ENCODE assay signal across 16 mouse cellular contexts in genomic region chr9:52217636-52218035, GRCm38 (mm10). TPM values are rescaled to one million over a fixed set of nuclear protein-coding genes. Genes with fewer than 3 reads are reported as not detected.
DNase-seq lines count a peak whose midpoint lies in the region; ATAC-seq lines count a peak whose summit lies in the region.
"Had no signal": no experiment of that assay in that cellular context is flagged by ENCODE, and none has a peak within 500 bp of the region (broad histone marks: within the 10 kb centered on the region; RNA-seq: fewer than 3 reads in every experiment).

No protein-coding gene starts in this region.

- H3K4me1 ChIP-seq in midbrain, embryonic 11.5 days (ENCODE audit: control insufficient read depth, insufficient read depth, low read length): no peaks in the 10 kb centered on the region
- no peaks in the 10 kb centered on the region for H3K4me1 ChIP-seq in midbrain, embryonic 13.5 days (replicated peaks)
- 0 out of 2 replicates have a peak, but pooled peaks cover 4% of the 10 kb centered on the region for H3K4me1 ChIP-seq in hindbrain, embryonic 13.5 days (replicated peaks)
- H3K4me1 ChIP-seq: embryonic facial prominence, embryonic 12.5 days; liver, embryonic 12.5 days; lung, embryonic 15.5 days had no signal

- H3K27me3 ChIP-seq in midbrain, embryonic 11.5 days (ENCODE audit: control insufficient read depth, insufficient read depth, low read length): no peaks in the 10 kb centered on the region
- H3K27me3 ChIP-seq in midbrain, embryonic 13.5 days: no peaks in the 10 kb centered on the region
- no peaks in the 10 kb centered on the region for H3K27me3 ChIP-seq in hindbrain, embryonic 13.5 days
- H3K27me3 ChIP-seq: embryonic facial prominence, embryonic 12.5 days; liver, embryonic 12.5 days; lung, embryonic 15.5 days had no signal

- no peak for ATAC-seq in midbrain, embryonic 11.5 days (ENCODE audit: low FRiP score)
- ATAC-seq in midbrain, embryonic 13.5 days: no peak
- ATAC-seq in hindbrain, embryonic 13.5 days (ENCODE audit: low FRiP score): no peak
- ATAC-seq: forebrain, embryonic 16.5 days; liver, embryonic 12.5 days had no signal

- H3K4me2 ChIP-seq in midbrain, embryonic 11.5 days: no peak overlapping the region
- H3K4me2 ChIP-seq in midbrain, embryonic 13.5 days (replicated peaks): no peak overlapping the region
- H3K4me2 ChIP-seq in hindbrain, embryonic 13.5 days: no peak overlapping the region
- H3K4me2 ChIP-seq: embryonic facial prominence, embryonic 12.5 days; liver, embryonic 12.5 days; lung, embryonic 15.5 days had no signal

- peak; percentile 75 for DNase-seq in midbrain, embryonic 11.5 days (ENCODE audit: low spot score, missing footprints)
- peak; percentile 63 for DNase-seq in adrenal gland, adult 2 months
- peak; percentile 35 to 46 for DNase-seq in kidney, adult 8-10 months
- no peak for DNase-seq in gastrocnemius, postnatal 14 days
- DNase-seq in right cerebral cortex, postnatal 4 days: no peak
- DNase-seq: cerebellum, adult 8-10 months; right cerebral cortex, postnatal 14 days; thymus, postnatal 36 days had no signal

- no peak overlapping the region for H3K9ac ChIP-seq in midbrain, embryonic 11.5 days (ENCODE audit: low read length)
- H3K9ac ChIP-seq in midbrain, embryonic 13.5 days (replicated peaks): no peak overlapping the region
- H3K9ac ChIP-seq in hindbrain, embryonic 13.5 days: no peak overlapping the region
- H3K9ac ChIP-seq: embryonic facial prominence, embryonic 12.5 days; liver, embryonic 12.5 days; lung, embryonic 15.5 days had no signal

- 85% methylated on average over 4 of the region's 4 CpGs for WGBS in midbrain, embryonic 11.5 days
- 87% methylated on average over 4 of the region's 4 CpGs for WGBS in midbrain, embryonic 13.5 days
- WGBS in hindbrain, embryonic 13.5 days: 79% methylated on average over 4 of the region's 4 CpGs

- H3K4me3 ChIP-seq in midbrain, embryonic 11.5 days (ENCODE audit: low read depth, low read length): no peak overlapping the region
- H3K4me3 ChIP-seq in midbrain, embryonic 13.5 days (replicated peaks): no peak overlapping the region
- no peak overlapping the region for H3K4me3 ChIP-seq in hindbrain, embryonic 13.5 days
- H3K4me3 ChIP-seq: embryonic facial prominence, embryonic 12.5 days; hindbrain, embryonic 10.5 days; layer of hippocampus, adult 2 months; liver, embryonic 12.5 days; lung, embryonic 15.5 days had no signal

- H3K36me3 ChIP-seq in midbrain, embryonic 11.5 days (ENCODE audit: control insufficient read depth, insufficient read depth, low read length): no peaks in the 10 kb centered on the region
- H3K36me3 ChIP-seq in midbrain, embryonic 13.5 days: no peaks in the 10 kb centered on the region
- H3K36me3 ChIP-seq in hindbrain, embryonic 13.5 days: no peaks in the 10 kb centered on the region
- H3K36me3 ChIP-seq: embryonic facial prominence, embryonic 12.5 days; hindbrain, embryonic 10.5 days; liver, embryonic 12.5 days; lung, embryonic 15.5 days had no signal

- no peaks in the 10 kb centered on the region for H3K9me3 ChIP-seq in midbrain, embryonic 11.5 days (ENCODE audit: control insufficient read depth, low read length)
- H3K9me3 ChIP-seq in midbrain, embryonic 13.5 days: no peaks in the 10 kb centered on the region
- H3K9me3 ChIP-seq in hindbrain, embryonic 13.5 days: no peaks in the 10 kb centered on the region
- H3K9me3 ChIP-seq: embryonic facial prominence, embryonic 12.5 days; hindbrain, embryonic 10.5 days; liver, embryonic 12.5 days; lung, embryonic 15.5 days had no signal

- intact Hi-C loops in gastrocnemius, postnatal 14 days (cut with DNase I; ENCODE audit: low total_unique reads): no loop called here

- H3K27ac ChIP-seq in midbrain, embryonic 11.5 days (ENCODE audit: low read depth, low read length): no peak overlapping the region
- H3K27ac ChIP-seq in midbrain, embryonic 13.5 days: no peak overlapping the region
- no peak overlapping the region for H3K27ac ChIP-seq in hindbrain, embryonic 13.5 days
- H3K27ac ChIP-seq: embryonic facial prominence, embryonic 12.5 days; hindbrain, embryonic 10.5 days; layer of hippocampus, adult 2 months; liver, embryonic 12.5 days; lung, embryonic 15.5 days had no signal

RNA-seq across cellular contexts. Expression of gene Zc3h12c, which starts 49.3 kb away (rescaled TPM):
- polyA plus RNA-seq in midbrain, embryonic 11.5 days (2014; fragmentation: Nextera tagmentation; extraction: Ambion mirVana): 17.2 and 17.8 TPM in 2 replicates
- polyA plus RNA-seq in midbrain, embryonic 13.5 days (2015; fragmentation: Nextera tagmentation; extraction: Ambion mirVana): 10.8 and 10.9 TPM in 2 replicates
- 10 to 100 TPM; 19.2 to 23.6 TPM for total RNA-seq in adrenal gland, adult 2 months (2021)
- 2.8 and 3.3 TPM in 2 replicates for polyA plus RNA-seq in adrenal gland, adult 2 months (2012; rRNA removed)
- total RNA-seq in gastrocnemius, postnatal 14 days (2021): 1 to 10 TPM; 5.7 to 6.4 TPM
- polyA plus RNA-seq in hindbrain, embryonic 13.5 days (2015; fragmentation: Nextera tagmentation; extraction: Ambion mirVana): 6.1 and 6.5 TPM in 2 replicates

Comparison
In these comparisons a context has a peak if more than half of its experiments do, and no peak if none do; other contexts are left out.
1. DNase-seq: peak in midbrain, embryonic 11.5 days (single experiment), adrenal gland, adult 2 months (single experiment) and kidney, adult 8-10 months (2 of 2); none in gastrocnemius, postnatal 14 days (single experiment) and right cerebral cortex, postnatal 4 days (single experiment).